Mouse (Mus musculus) forebrain, embryonic 10.5 days (tissue): ENCODE measurements around the gene Dusp22. TPM values are rescaled to one million over a fixed set of nuclear protein-coding genes. Genes with fewer than 3 reads are reported as not detected.

ENCODE experiments used
- DNase-seq: peaks from one replicate; pipeline ENCODE4 v3.0.0-alpha.2; 2017; ENCODE audit warnings: low spot score; ENCODE audit errors: extremely low spot score
- H3K27ac ChIP-seq: fragments of 300-500 bp; sonication (generic); 2 replicates; pipeline ENCODE4 v1.5.1; 2016; ENCODE audit warnings: mild to moderate bottlenecking
- H3K27me3 ChIP-seq: fragments of 300-500 bp; sonication (generic); 2 replicates; pipeline ENCODE4 v1.6.1; 2016; ENCODE audit warnings: mild to moderate bottlenecking; ENCODE audit not compliant: poor library complexity, severe bottlenecking
- H3K36me3 ChIP-seq: fragments of 300-500 bp; sonication (generic); replicated peaks from 2 replicates; pipeline ENCODE4 v1.6.1; 2016; ENCODE audit warnings: mild to moderate bottlenecking, moderate library complexity
- H3K4me1 ChIP-seq: fragments of 300-500 bp; sonication (generic); 2 replicates; pipeline ENCODE4 v1.6.1; 2016
- H3K4me3 ChIP-seq: fragments of 300-500 bp; sonication (generic); 2 replicates; pipeline ENCODE4 v1.5.1; 2016; ENCODE audit warnings: mild to moderate bottlenecking, moderate library complexity
- H3K9me3 ChIP-seq: fragments of 300-500 bp; sonication (generic); 2 replicates; pipeline ENCODE4 v1.6.1; 2016; ENCODE audit warnings: mild to moderate bottlenecking, moderate library complexity
- WGBS: fragments of 180-500 bp; shearing (Covaris S2); methylation state at CpG from one replicate; pipeline ENCODE4 v1.1.7; 2016; 5-methylcytosine and 5-hydroxymethylcytosine counted together
- polyA plus RNA-seq: library from polyadenylated mRNA; unstranded; fragments of >200 nt; fragmentation: Nextera tagmentation; extraction: Ambion mirVana; gene quantifications from 2 replicates; pipeline ENCODE4 v1.2.1, GENCODE M21; 2016

Gene Dusp22
- polyA plus RNA-seq, result 16.9 and 18.7 TPM in 2 replicates

DNA sequence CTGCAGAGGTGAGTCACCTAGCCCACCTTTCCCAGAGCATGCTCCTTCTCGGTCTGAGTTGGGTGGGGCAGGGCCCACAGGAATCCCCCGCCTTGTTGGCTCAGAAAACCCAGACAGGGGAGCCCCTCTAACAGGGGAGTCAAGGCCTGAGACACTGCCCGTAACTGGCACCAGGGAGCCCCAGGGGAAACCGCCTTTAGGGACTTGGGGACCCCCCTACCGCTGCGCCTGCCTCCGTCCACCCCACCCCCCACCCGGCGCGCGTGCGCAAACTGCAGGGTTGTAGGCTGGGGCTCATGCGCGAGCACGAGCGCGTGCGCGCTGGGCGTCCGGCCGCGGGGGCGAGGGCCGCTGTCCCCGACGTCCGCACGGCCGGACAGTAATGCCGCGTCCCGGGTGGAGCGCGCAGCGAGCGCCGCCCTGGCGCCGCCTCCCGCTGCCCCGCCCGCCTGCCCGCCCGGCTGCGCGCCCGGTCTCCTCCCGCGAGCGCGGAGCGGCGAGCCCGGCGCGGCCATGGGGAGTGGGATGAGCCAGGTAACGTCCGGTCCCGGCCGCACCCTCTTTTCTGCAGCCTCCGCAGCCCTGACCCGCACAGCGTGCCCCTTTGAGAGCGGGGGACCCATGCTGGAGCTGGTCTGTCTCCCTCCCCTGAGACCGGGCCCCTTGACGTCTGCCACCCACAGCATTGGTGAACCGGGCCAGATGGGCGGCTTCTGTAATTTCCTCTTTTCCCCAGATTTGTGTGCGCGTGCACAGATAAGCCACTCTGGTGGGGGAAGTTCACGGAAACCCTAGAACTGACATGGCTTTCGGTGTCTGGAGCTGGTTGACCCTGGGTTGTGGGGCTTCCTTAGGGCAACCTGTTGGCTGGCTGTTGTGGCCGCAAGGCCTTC, at the start of gene Dusp22:
Dusp22 (plus strand) TSS at position 387 of the 893 bp plus-strand sequence.
- H3K9me3 ChIP-seq, result no peaks in the 10 kb centered on the region
- H3K27me3 ChIP-seq, result no peaks in the 10 kb centered on the region
- WGBS, result under 1% methylated on average over 73 of the region's 74 CpGs
- DNase-seq, result peak; percentile 76
- H3K4me1 ChIP-seq, result peaks cover 14% of the 10 kb centered on the region
- peak within 1 kb of the TSS; percentile 80 for H3K4me3 ChIP-seq
- no peaks in the 10 kb centered on the region for H3K36me3 ChIP-seq
- peak within 1 kb of the TSS; percentile 89 for H3K27ac ChIP-seq

- DNase-seq, result no peak
- WGBS, result 88% methylated on average over 6 of the region's 6 CpGs
Observed at GRCm38 (mm10) chr13:30612079-30612794, 47.6 kb upstream of the Dusp22 start.

GRCm38 (mm10) chr13:30619684-30620083, 40.1 kb upstream of the Dusp22 start:
- H3K27me3 ChIP-seq, result no peaks in the 10 kb centered on the region
- H3K9me3 ChIP-seq, result peaks cover 4% of the 10 kb centered on the region
- no peak for DNase-seq
- WGBS, result 62% methylated on average over 3 of the region's 3 CpGs
- H3K4me1 ChIP-seq, result no peaks in the 10 kb centered on the region
- H3K4me3 ChIP-seq, result no peak overlapping the region
- no peak overlapping the region for H3K27ac ChIP-seq
- H3K36me3 ChIP-seq, result no peaks in the 10 kb centered on the region

More at GRCm38 (mm10) chr13:30612079-30612794, 47.6 kb upstream of the Dusp22 start:
- Histone ChIP-seq H3K27me3 (no peaks in the 10 kb centered on the region), H3K4me3 (no peak overlapping the region), H3K36me3 (no peaks in the 10 kb centered on the region), H3K4me1 (no peaks in the 10 kb centered on the region), H3K9me3 (no peaks in the 10 kb centered on the region; the same call in 1 of the 2 replicates), H3K27ac (no peak overlapping the region)

GRCm38 (mm10) chr13:30628195-30629048, 31.4 kb upstream of the Dusp22 start:
- DNase-seq, result no peak
- Histone ChIP-seq H3K27me3 (no peaks in the 10 kb centered on the region), H3K36me3 (no peaks in the 10 kb centered on the region), H3K27ac (no peak overlapping the region), H3K9me3 (no peaks in the 10 kb centered on the region), H3K4me3 (no peak overlapping the region), H3K4me1 (peaks cover 3% of the 10 kb centered on the region)
- WGBS, result 58% methylated on average over 8 of the region's 8 CpGs

GRCm38 (mm10) chr13:30629794-30630410, 29.9 kb upstream of the Dusp22 start:
- WGBS, result 87% methylated on average over 10 of the region's 10 CpGs
- no peak for DNase-seq
- H3K27me3 ChIP-seq, result no peaks in the 10 kb centered on the region
- H3K4me3 ChIP-seq, result no peak overlapping the region
- H3K36me3 ChIP-seq, result no peaks in the 10 kb centered on the region
- H3K27ac ChIP-seq, result no peak overlapping the region
- peaks cover 3% of the 10 kb centered on the region for H3K4me1 ChIP-seq
- no peaks in the 10 kb centered on the region for H3K9me3 ChIP-seq

DNA sequence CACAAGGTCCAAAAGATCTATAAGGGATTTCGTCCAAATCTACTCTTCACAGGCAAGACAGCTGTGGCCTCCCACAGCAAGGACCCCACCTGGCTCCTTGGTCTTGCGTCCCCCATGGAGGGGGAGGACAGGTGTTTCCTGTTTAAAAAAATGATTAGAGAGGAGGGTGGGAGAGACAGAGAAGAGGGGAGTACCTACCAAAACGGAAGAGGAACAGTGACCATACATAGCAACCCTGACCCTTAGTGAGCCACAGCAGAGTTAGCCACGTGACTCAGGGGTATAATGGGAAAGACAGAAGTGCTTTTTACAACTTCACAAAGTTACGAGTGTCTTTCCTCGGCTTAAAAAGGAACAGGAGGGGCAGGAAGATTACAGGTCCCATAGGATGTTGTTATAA, 26.8 kb upstream of the Dusp22 start:
- WGBS, result 82% methylated on average over 6 of the region's 6 CpGs
- H3K9me3 ChIP-seq, result no peaks in the 10 kb centered on the region
- peaks cover 3% of the 10 kb centered on the region for H3K4me1 ChIP-seq

DNA sequence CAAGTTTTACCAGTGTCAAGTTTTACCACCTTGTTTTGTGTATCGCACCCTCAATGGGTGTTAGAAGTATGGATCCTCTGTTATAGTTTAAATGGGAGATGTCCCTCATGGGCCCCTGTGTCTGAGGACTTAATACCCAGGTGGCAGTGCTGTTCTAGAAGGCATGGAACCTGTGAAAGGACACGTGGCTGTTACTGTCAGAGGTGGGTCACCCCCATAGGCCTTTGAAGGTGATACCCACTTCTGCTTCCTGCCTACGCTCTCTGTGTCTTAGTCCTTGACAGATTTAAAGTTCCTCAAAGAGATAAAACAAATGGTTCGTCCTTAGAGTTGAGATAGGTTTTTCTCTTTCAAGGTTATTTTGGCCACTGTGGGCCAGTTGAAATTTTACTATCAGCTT, 23.3 kb upstream of the Dusp22 start:
- H3K27me3 ChIP-seq, result no peaks in the 10 kb centered on the region
- no peaks in the 10 kb centered on the region for H3K4me1 ChIP-seq
- 88% methylated on average over 4 of the region's 4 CpGs for WGBS
- H3K4me3 ChIP-seq, result no peak overlapping the region
- no peak for DNase-seq
- H3K27ac ChIP-seq, result no peak overlapping the region
- H3K36me3 ChIP-seq, result no peaks in the 10 kb centered on the region
- no peaks in the 10 kb centered on the region for H3K9me3 ChIP-seq

More for the DNA sequence above, 26.8 kb upstream of the Dusp22 start:
- Histone ChIP-seq H3K27ac (no peak overlapping the region), H3K36me3 (no peaks in the 10 kb centered on the region), H3K27me3 (no peaks in the 10 kb centered on the region), H3K4me3 (no peak overlapping the region)
- no peak for DNase-seq

- WGBS, result 87% methylated on average over 5 of the region's 5 CpGs
- DNase-seq, result no peak
- H3K27me3 ChIP-seq, result no peaks in the 10 kb centered on the region
- no peaks in the 10 kb centered on the region for H3K36me3 ChIP-seq
- H3K27ac ChIP-seq, result no peak overlapping the region
- H3K4me3 ChIP-seq, result no peak overlapping the region
- H3K9me3 ChIP-seq, result no peaks in the 10 kb centered on the region
- H3K4me1 ChIP-seq, result no peaks in the 10 kb centered on the region
Observed at GRCm38 (mm10) chr13:30638378-30639115, 21.3 kb upstream of the Dusp22 start.

GRCm38 (mm10) chr13:30642053-30642452, 17.7 kb upstream of the Dusp22 start:
- H3K27ac ChIP-seq, result no peak overlapping the region
- H3K36me3 ChIP-seq, result no peaks in the 10 kb centered on the region
- no peak for DNase-seq
- H3K9me3 ChIP-seq, result no peaks in the 10 kb centered on the region
- no peaks in the 10 kb centered on the region for H3K27me3 ChIP-seq
- H3K4me3 ChIP-seq, result no peak overlapping the region
- H3K4me1 ChIP-seq, result no peaks in the 10 kb centered on the region
- 93% methylated on average over 4 of the region's 4 CpGs for WGBS

GRCm38 (mm10) chr13:30648461-30648860, 11.3 kb upstream of the Dusp22 start:
- H3K36me3 ChIP-seq, result no peaks in the 10 kb centered on the region
- DNase-seq, result no peak
- H3K27me3 ChIP-seq, result no peaks in the 10 kb centered on the region
- H3K4me1 ChIP-seq, result no peaks in the 10 kb centered on the region
- H3K9me3 ChIP-seq, result no peaks in the 10 kb centered on the region
- H3K4me3 ChIP-seq, result no peak overlapping the region
- H3K27ac ChIP-seq, result no peak overlapping the region

GRCm38 (mm10) chr13:30649197-30649596, 10.6 kb upstream of the Dusp22 start:
- no peak for DNase-seq
- WGBS, result 92% methylated on average over 5 of the region's 5 CpGs
- no peaks in the 10 kb centered on the region for H3K9me3 ChIP-seq

More at GRCm38 (mm10) chr13:30649197-30649596, 10.6 kb upstream of the Dusp22 start:
- H3K4me3 ChIP-seq, result no peak overlapping the region
- H3K4me1 ChIP-seq, result no peaks in the 10 kb centered on the region
- H3K27me3 ChIP-seq, result no peaks in the 10 kb centered on the region
- H3K27ac ChIP-seq, result no peak overlapping the region
- no peaks in the 10 kb centered on the region for H3K36me3 ChIP-seq
